Mouse (Mus musculus): ENCODE measurements at regions not wholly inside any gene's neighbourhood (a gene's known extent, or its start where the extent isn't known, plus 50 kb on each side); places are given as distances from the start of the nearest gene placed in this dataset.

DNA sequence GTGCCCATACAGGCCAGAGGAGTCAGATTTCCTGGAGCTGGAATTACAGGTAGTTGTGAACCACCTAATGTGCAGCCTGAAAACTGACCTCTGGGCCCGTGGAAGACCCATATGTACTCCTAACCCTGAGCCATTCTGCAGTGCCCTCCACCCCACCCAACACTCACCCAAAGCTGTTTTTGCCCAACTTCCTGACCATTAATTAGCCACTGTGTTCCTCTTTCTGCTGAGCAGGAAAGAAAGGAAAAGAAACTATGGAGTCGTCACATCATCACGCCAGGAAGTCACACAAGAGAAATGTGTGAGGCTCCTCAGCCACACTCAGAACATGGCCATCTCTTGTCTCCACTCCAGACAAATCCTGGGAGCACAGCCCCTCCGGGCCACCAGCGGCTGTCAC, 52.1 kb upstream of the Pomgnt2 start:
- Histone ChIP-seq H3K79me2 (ENCODE audit: control insufficient read depth, insufficient read depth) (no peaks in the 10 kb centered on the region), H3K27me3 (ENCODE audit: control insufficient read depth, insufficient read depth, insufficient read length) (peaks cover 49% of the 10 kb centered on the region), H3K4me2 (ENCODE audit: low read depth) (no peak overlapping the region), H3K36me3 (ENCODE audit: control insufficient read depth, insufficient read depth) (no peaks in the 10 kb centered on the region), H3K4me3 (no peak overlapping the region), H3ac (ENCODE audit: control insufficient read depth, insufficient read length) (no peak overlapping the region)
- TF ChIP-seq E2F4 (IDR thresholded peaks at IDR 0.05; ENCODE audit: insufficient read depth) (no peak), USF1 (IDR thresholded peaks at IDR 0.05; ENCODE audit: low read depth) (no peak), SRF (IDR thresholded peaks at IDR 0.05; ENCODE audit: control insufficient read depth, insufficient read length, low read depth) (no peak), MYOG (IDR thresholded peaks at IDR 0.05; ENCODE audit: control insufficient read depth in 1 of 3, insufficient read depth in 1 of 3, insufficient read length in 2 of 3, low read depth in 2 of 3) (no peak), POLR2AphosphoS2 (IDR thresholded peaks at IDR 0.05; ENCODE audit: insufficient read length, low read depth) (no peak), CEBPB (IDR thresholded peaks at IDR 0.05; ENCODE audit: insufficient read depth, poor library complexity, severe bottlenecking) (no peak)

DNA sequence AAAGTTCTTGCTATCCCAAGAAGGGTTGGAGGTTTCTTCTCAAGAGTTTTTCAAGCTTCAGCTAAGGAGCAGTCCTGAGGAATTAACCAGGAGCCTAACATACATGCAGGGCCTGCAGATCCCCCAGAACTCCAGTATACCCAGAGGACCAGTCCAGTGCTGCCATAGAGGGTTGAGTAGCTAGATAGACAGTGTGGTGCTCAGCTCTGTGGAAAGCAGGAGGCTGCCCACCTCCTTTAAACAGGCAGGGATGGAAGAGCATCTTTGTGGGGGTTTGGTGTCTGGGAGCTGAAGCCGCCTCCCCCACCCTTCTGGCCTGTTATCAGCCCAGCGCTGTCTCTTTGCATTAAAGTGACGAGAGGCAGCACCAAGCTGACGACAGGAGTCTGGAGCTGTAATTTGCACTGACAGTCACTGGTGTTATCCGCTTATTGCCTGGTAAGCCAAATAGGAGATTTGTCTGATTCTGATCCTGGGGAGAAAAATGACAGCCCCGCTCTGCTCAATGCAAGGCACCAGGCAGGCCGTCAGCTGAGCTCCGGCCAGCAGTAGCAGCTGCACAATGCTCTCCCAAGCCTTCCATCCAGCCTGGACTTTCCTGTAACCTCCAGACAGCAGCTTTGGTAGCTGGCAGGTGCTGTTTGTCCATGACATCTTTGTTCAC, 51.2 kb upstream of the Pomgnt2 start:
- no peak overlapping the region for H3ac ChIP-seq (ENCODE audit: control insufficient read depth, insufficient read length)
- peaks cover 49% of the 10 kb centered on the region for H3K27me3 ChIP-seq (ENCODE audit: control insufficient read depth, insufficient read depth, insufficient read length)
- no peak overlapping the region for H3K4me3 ChIP-seq
- H3K36me3 ChIP-seq (ENCODE audit: control insufficient read depth, insufficient read depth), result no peaks in the 10 kb centered on the region
- no peak for TF ChIP-seq MAX (IDR thresholded peaks at IDR 0.05; ENCODE audit: low read depth)
- TF ChIP-seq CEBPB (IDR thresholded peaks at IDR 0.05; ENCODE audit: insufficient read depth, poor library complexity, severe bottlenecking), result no peak
- no peak for TF ChIP-seq REST (IDR thresholded peaks at IDR 0.05; ENCODE audit: insufficient read depth, insufficient read length)
- peak in 1 of 3 experiments; percentile 17 for TF ChIP-seq MYOD1 (IDR thresholded peaks at IDR 0.05; ENCODE audit: control insufficient read depth in 1 of 3, insufficient read length in 2 of 3, low read depth in 2 of 3)
- TF ChIP-seq MYOG (IDR thresholded peaks at IDR 0.05; ENCODE audit: control insufficient read depth in 1 of 3, insufficient read depth in 1 of 3, insufficient read length in 2 of 3, low read depth in 2 of 3), result peak in 1 of 3 experiments; percentile 29
- no peak for TF ChIP-seq POLR2A (IDR thresholded peaks at IDR 0.05; ENCODE audit: insufficient read length, low read depth)
- TF ChIP-seq SRF (IDR thresholded peaks at IDR 0.05; ENCODE audit: control insufficient read depth, insufficient read length, low read depth), result no peak
- no peak overlapping the region for H3K4me2 ChIP-seq (ENCODE audit: low read depth)
- no peaks in the 10 kb centered on the region for H3K79me2 ChIP-seq (ENCODE audit: control insufficient read depth, insufficient read depth)

All from myocyte (in vitro differentiated cells).